Mouse (Mus musculus) brain, embryonic 14.5 days (tissue): ENCODE results near the gene Zan. TPM values are rescaled to one million over a fixed set of nuclear protein-coding genes. Genes with fewer than 3 reads are reported as not detected.

Source experiments
- DNase-seq: peaks from one replicate; pipeline ENCODE4 v3.0.0-alpha.2; 2011; ENCODE audit warnings: low read depth
- CTCF ChIP-seq: fragments of 200-500 bp; IDR thresholded peaks from 2 replicates; pipeline ENCODE4 v1.5.1; 2012; ENCODE audit warnings: inconsistent platforms, mild to moderate bottlenecking, moderate library complexity, borderline replicate concordance; ENCODE audit not compliant: insufficient read depth, insufficient read length; ENCODE audit errors: extremely low read depth
- POLR2A ChIP-seq: fragments of 200-500 bp; IDR thresholded peaks from 2 replicates; pipeline ENCODE4 v1.6.1; 2012; ENCODE audit warnings: mild to moderate bottlenecking, inconsistent platforms, borderline replicate concordance; ENCODE audit not compliant: poor library complexity, insufficient read depth, insufficient read length, severe bottlenecking; ENCODE audit errors: extremely low read depth
- polyA plus RNA-seq: library from polyadenylated mRNA; depleted of rRNA; stranded (reverse); fragments of >200 nt; gene quantifications from 2 replicates; pipeline ENCODE4 v1.2.3, GENCODE M21; 2012; rRNA removed

Gene Zan
- polyA plus RNA-seq, 1 experiment, result 0.30 TPM

GRCm38 (mm10) chr5:137335066-137335465 is 141.8 kb downstream of the Zan start:
- no peak for DNase-seq
- TF ChIP-seq CTCF (no peak), POLR2A (no peak)

- no peak for DNase-seq
- TF ChIP-seq POLR2A (no peak), CTCF (no peak)
These were observed 142.5 kb downstream of the Zan start for GRCm38 (mm10) chr5:137334317-137334716.

GRCm38 (mm10) chr5:137333512-137334174 is 143.2 kb downstream of the Zan start, which contains the start of gene Slc12a9:
Gene Slc12a9 (minus strand): TSS chr5:137333597.
- DNase-seq, result peak; percentile 97
- peak; percentile 81 for TF ChIP-seq CTCF
- peak; percentile 58; the same call in 1 of the 2 replicates for TF ChIP-seq POLR2A

GRCm38 (mm10) chr5:137332857-137333511 is 143.9 kb downstream of the Zan start:
- no peak for DNase-seq
- TF ChIP-seq POLR2A (no peak), CTCF (no peak)

DNA sequence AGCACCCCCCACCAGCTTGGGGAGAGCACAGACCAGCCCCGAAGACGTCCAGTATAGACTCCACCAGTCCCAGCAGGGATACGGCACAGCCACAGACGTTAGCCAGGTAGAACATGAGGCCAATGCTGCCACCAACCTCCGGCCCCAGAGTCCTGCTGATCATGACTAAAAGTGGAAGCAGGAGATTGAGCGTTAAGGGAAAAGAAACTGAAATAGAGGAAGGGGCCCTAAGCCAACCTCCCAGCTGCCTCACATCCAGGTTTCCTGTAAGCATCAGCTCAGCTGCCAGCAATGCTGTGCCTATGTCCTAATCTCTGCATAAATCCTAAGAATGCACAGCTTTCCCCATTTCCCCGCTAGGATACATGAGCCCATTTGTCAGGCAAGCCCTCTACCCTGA is 146.0 kb downstream of the Zan start:
- TF ChIP-seq CTCF (no peak), POLR2A (no peak)
- no peak for DNase-seq

Other genes starting within 250 kb of the Zan start
- 18.8 and 32.5 TPM in 2 replicates for gene Ache, start 189.5 kb downstream of the Zan start, polyA plus RNA-seq
- 10.0 and 11.9 TPM in 2 replicates for gene Ufsp1, start 182.4 kb downstream of the Zan start, polyA plus RNA-seq
- 211 and 216 TPM in 2 replicates for gene Srrt, start 169.4 kb downstream of the Zan start, polyA plus RNA-seq
- 25.7 and 33.0 TPM in 2 replicates for gene Trip6, start 162.7 kb downstream of the Zan start, polyA plus RNA-seq
- 34.0 and 34.8 TPM in 2 replicates for gene Slc12a9, start 143.5 kb downstream of the Zan start, polyA plus RNA-seq
- 15.5 and 18.8 TPM in 2 replicates for gene Ephb4, start 127.0 kb downstream of the Zan start, polyA plus RNA-seq
- gene Pop7, start 25.5 kb upstream of the Zan start, polyA plus RNA-seq, result 64.3 and 83.1 TPM in 2 replicates
- 56.9 and 57.9 TPM in 2 replicates for gene Gigyf1, start 41.5 kb upstream of the Zan start, polyA plus RNA-seq
- not detected in 2 replicates for gene Epo, start 56.2 kb upstream of the Zan start, polyA plus RNA-seq
- 1,055 and 1,401 TPM in 2 replicates for gene Gnb2, start 56.4 kb upstream of the Zan start, polyA plus RNA-seq
- gene Actl6b, start 76.5 kb upstream of the Zan start, polyA plus RNA-seq, result 298 and 316 TPM in 2 replicates
- gene Tfr2, start 92.8 kb upstream of the Zan start, polyA plus RNA-seq, result 9.4 and 13.5 TPM in 2 replicates
- 88.2 and 103 TPM in 2 replicates for gene Mospd3, start 124.0 kb upstream of the Zan start, polyA plus RNA-seq
- 14.5 and 30.4 TPM in 2 replicates for gene Pcolce, start 136.7 kb upstream of the Zan start, polyA plus RNA-seq
- 0.23 and 0.25 TPM in 2 replicates for gene Fbxo24, start 151.9 kb upstream of the Zan start, polyA plus RNA-seq
- gene Lrch4, start 152.1 kb upstream of the Zan start, polyA plus RNA-seq, result 16.9 and 18.8 TPM in 2 replicates
- 14.8 and 14.9 TPM in 2 replicates for gene Gm20605, start 152.1 kb upstream of the Zan start, polyA plus RNA-seq
- 31.0 and 37.8 TPM in 2 replicates for gene Sap25, start 164.3 kb upstream of the Zan start, polyA plus RNA-seq
- gene Irs3, start 168.7 kb upstream of the Zan start, polyA plus RNA-seq, result 0.06 TPM in 1 of 2 replicates, not detected in the other
- gene Agfg2, start 207.7 kb upstream of the Zan start, polyA plus RNA-seq, result 17.8 and 23.8 TPM in 2 replicates